8 mouse cellular contexts compared by ENCODE assay signal in genomic region chr14:25185959-25186771, GRCm38 (mm10).
A peak's percentile ranks its signal among the peaks of the same experiment; 100 is the strongest.
DNase-seq lines count a peak whose midpoint lies in the region; ATAC-seq and TF ChIP-seq lines count a peak whose summit lies in the region.

No protein-coding gene starts in this region.

- no peak for ATAC-seq in heart, embryonic 11.5 days (replicated peaks; ENCODE audit: insufficient number of reproducible peaks, low FRiP score, low TSS enrichment)
- peak; percentile 47 for ATAC-seq in kidney, postnatal 0 days (replicated peaks; ENCODE audit: low FRiP score, low read depth)
- peak; percentile 27; the same call in 1 of the 2 replicates for ATAC-seq in limb, embryonic 15.5 days (ENCODE audit: insufficient number of reproducible peaks, low FRiP score, low TSS enrichment, low read depth)

- intact Hi-C loops in gastrocnemius, postnatal 14 days (cut with DNase I; ENCODE audit: low total_unique reads): loop anchor here (10.0 kb wide), 1 partner anchor 59 kb away; no protein-coding TSS in a partner anchor

- H3K27ac ChIP-seq in heart, embryonic 11.5 days (ENCODE audit: low read depth, low read length): peak overlapping the region; percentile 36; the same call in 1 of the 2 replicates
- peak overlapping the region; percentile 70 for H3K27ac ChIP-seq in kidney, postnatal 0 days
- peak overlapping the region; percentile 73 for H3K27ac ChIP-seq in limb, embryonic 15.5 days

- no peaks in the 10 kb centered on the region for H3K27me3 ChIP-seq in heart, embryonic 11.5 days (ENCODE audit: control insufficient read depth, insufficient read depth, low read length)
- H3K27me3 ChIP-seq in kidney, postnatal 0 days (ENCODE audit: insufficient read depth, low read length): no peaks in the 10 kb centered on the region
- no peaks in the 10 kb centered on the region for H3K27me3 ChIP-seq in limb, embryonic 15.5 days

- no peak overlapping the region for H3K4me3 ChIP-seq in heart, embryonic 11.5 days (ENCODE audit: low read depth, low read length)
- H3K4me3 ChIP-seq in kidney, postnatal 0 days (replicated peaks; ENCODE audit: low read depth, low read length): no peak overlapping the region
- H3K4me3 ChIP-seq in limb, embryonic 15.5 days: no peak overlapping the region

- no peaks in the 10 kb centered on the region for H3K9me3 ChIP-seq in heart, embryonic 11.5 days (replicated peaks; ENCODE audit: control insufficient read depth, low read length)
- H3K9me3 ChIP-seq in kidney, postnatal 0 days (replicated peaks; ENCODE audit: low read length): no peaks in the 10 kb centered on the region
- no peaks in the 10 kb centered on the region for H3K9me3 ChIP-seq in limb, embryonic 15.5 days

- peak; percentile 56 to 81 for DNase-seq in adrenal gland, adult (ENCODE audit: inconsistent age in 2 of 2, low spot score in 1 of 2)
- no peak for DNase-seq in adrenal gland, postnatal 4 days (ENCODE audit: low spot score in 2 of 2)
- peak; percentile 50 for DNase-seq in embryo, embryonic 11 days
- DNase-seq in kidney, postnatal 0 days (ENCODE audit: low spot score): peak; percentile 74
- DNase-seq in right cerebral cortex, postnatal 25 days: peak; percentile 53
- DNase-seq in gastrocnemius, postnatal 14 days: no peak

- no peak overlapping the region for H3K9ac ChIP-seq in heart, embryonic 11.5 days (ENCODE audit: low read depth, low read length)
- no peak overlapping the region for H3K9ac ChIP-seq in kidney, postnatal 0 days (ENCODE audit: low read depth, low read length)
- H3K9ac ChIP-seq in limb, embryonic 15.5 days: no peak overlapping the region

- 46% methylated on average over 14 of the region's 14 CpGs for WGBS in heart, embryonic 11.5 days (ENCODE audit: insufficient replicate concordance)
- WGBS in kidney, postnatal 0 days: 24% methylated on average over 14 of the region's 14 CpGs
- 22% methylated on average over 14 of the region's 14 CpGs for WGBS in limb, embryonic 15.5 days

- H3K4me1 ChIP-seq in heart, embryonic 11.5 days (ENCODE audit: control insufficient read depth, insufficient read depth, low read length): peaks cover 27% of the 10 kb centered on the region
- H3K4me1 ChIP-seq in kidney, postnatal 0 days (replicated peaks; ENCODE audit: insufficient read depth, low read length): peaks cover 13% of the 10 kb centered on the region
- H3K4me1 ChIP-seq in limb, embryonic 15.5 days: peaks cover 39% of the 10 kb centered on the region

- peak; percentile 4; the same call in 1 of the 2 replicates for TF ChIP-seq CTCF in kidney, postnatal 0 days (IDR thresholded peaks at IDR 0.05; ENCODE audit: low read depth)

- no peak overlapping the region for H3K4me2 ChIP-seq in heart, embryonic 11.5 days
- no peak overlapping the region for H3K4me2 ChIP-seq in kidney, postnatal 0 days (ENCODE audit: low read length)
- no peak overlapping the region for H3K4me2 ChIP-seq in limb, embryonic 15.5 days

- H3K36me3 ChIP-seq in heart, embryonic 11.5 days (ENCODE audit: control insufficient read depth, insufficient read depth, low read length): no peaks in the 10 kb centered on the region
- H3K36me3 ChIP-seq in kidney, postnatal 0 days (ENCODE audit: insufficient read depth, low read length): no peaks in the 10 kb centered on the region
- no peaks in the 10 kb centered on the region for H3K36me3 ChIP-seq in limb, embryonic 15.5 days

Comparison
In these comparisons a context has a peak if more than half of its experiments do, and no peak if none do; other contexts are left out.
1. DNase-seq: peak in adrenal gland, adult (2 of 2), embryo, embryonic 11 days (single experiment), kidney, postnatal 0 days (single experiment) and right cerebral cortex, postnatal 25 days (single experiment); none in adrenal gland, postnatal 4 days (0 of 2) and gastrocnemius, postnatal 14 days (single experiment).
2. Peak in every context shown above with its lines, with median percentiles within 50 percentile points of each other: H3K27ac ChIP-seq.